Mouse (Mus musculus) embryo, embryonic 10.5 days (tissue): ENCODE results near the gene Glcci1.

Experiments used
- DNase-seq: peaks from one replicate; pipeline ENCODE4 v3.0.0-alpha.2; 2015; ENCODE audit warnings: low spot score

Gene Glcci1

DNA sequence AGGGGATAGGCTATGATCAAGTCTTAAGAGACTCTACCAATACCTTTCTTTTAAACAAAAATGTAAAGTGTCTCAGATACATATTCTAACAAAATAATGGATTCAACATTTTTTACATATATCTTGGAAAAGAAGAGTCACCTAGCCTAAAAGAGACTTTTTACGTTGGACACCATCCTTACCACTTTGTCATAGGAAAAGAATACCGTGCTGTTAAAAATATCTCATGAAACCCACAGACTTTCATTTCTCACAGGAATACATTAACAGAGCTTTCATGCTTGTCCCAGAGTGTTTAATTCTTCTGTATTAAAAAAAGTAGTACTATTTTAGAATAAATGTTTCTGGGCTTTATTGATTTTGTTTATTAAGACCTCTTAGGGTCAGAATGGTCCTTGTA, 41.8 kb downstream of the Glcci1 start:
- DNase-seq: no peak

DNA sequence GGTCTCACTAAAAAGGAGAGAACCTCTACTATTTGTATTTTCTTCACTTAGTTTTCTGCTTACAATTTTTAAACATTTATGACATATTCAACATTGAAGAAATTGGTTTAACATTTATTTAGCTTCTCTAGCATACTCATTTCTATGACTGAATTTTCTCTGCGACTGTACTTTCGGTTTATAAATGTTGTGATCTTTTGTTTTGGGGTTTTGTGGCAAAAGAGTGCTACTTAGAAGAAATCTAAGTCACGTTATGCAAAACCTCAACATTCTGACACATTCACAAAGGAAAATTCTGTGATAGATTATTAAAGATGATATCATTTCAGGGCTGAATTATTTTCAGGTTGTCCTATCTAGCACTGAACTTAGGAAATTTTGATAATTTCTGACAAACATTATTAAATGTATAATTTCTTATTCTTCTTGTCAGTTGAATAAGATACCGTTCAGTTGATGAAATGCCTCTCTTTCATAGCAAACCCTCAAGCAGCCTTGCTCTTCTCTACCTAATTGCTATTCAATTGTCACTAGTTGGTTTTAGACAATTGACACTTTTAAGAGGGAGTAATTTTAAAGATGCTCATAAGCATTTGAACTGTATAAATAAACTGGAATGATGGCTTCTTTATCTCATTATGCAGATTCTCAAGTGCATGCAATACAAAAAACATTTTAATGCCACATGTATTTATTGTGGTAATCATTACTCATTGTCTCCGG, 47.6 kb downstream of the Glcci1 start:
- DNase-seq: no peak

DNA sequence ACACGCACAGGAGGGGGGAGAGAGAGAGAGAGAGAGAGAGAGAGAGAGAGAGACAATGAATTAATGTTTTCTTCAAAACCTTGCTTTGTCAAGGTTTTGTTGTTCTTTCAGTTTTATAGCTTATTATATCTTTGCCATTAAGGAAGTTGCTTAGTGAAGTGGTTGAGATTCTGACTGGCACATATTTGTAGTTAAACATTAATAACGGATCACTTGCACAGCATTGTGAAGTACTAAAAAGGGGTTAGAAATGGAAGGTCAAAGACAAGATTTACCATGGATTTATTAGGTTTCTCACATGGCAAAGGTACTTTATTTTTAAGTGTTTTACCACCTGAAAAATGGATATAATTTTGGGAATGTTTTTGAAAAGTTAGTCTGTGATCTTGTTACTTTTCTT, 51.3 kb downstream of the Glcci1 start:
- no peak for DNase-seq

DNA sequence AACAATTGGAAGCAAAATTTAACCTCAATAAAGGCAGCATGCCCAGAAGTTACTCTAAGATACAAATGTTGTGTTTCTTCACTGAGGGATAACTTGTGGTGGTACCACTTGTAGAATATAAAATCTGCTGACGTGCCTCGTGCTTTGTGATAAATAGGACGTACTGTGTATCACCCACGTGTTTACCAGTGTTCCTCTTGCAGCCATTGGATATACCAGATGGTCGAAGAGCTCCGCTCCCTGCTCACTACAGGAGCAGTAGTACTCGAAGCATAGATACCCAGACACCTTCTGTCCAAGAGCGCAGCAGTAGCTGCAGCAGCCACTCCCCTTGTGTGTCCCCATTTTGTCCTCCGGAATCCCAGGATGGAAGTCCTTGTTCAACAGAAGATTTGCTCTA, 73.0 kb downstream of the Glcci1 start:
- DNase-seq: no peak

DNA sequence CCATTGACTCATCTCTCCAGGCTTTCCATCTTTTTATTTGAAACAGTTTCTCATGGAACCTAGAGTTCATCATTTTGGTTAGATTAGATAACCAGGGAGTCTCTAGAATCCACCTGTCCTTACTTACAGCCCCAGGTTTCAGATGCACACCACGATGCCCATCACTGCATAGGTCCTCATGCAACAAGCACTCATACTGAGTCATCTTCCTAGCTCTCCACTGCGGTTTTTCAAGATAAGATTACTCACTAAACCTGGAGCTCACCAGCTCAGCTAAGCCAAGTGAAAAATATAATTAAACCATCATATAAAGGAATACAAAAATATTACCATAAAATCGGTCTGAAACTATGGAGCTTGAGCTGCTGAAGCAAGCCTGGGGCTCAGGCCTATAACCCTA, 74.5 kb downstream of the Glcci1 start:
- DNase-seq: no peak

DNA sequence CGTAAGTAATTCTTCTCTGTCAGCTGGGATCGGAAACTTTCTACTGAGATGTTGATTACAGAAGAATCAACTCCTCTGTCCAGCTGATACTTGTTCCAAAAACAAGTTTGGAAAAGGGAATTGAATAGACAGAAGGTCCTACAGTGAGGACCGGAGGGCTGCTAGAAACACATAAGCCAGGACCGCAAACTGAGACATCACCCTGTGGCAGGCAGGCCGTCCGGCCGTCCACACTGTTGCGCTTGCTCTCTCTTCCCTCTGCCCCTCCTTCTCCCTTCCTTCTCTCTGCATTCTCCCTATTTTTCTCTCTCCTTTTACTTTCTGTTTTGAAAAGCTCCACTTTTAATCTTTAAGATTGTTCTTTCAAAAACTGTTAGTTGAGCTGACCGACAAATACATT, 82.3 kb downstream of the Glcci1 start:
- no peak for DNase-seq

DNA sequence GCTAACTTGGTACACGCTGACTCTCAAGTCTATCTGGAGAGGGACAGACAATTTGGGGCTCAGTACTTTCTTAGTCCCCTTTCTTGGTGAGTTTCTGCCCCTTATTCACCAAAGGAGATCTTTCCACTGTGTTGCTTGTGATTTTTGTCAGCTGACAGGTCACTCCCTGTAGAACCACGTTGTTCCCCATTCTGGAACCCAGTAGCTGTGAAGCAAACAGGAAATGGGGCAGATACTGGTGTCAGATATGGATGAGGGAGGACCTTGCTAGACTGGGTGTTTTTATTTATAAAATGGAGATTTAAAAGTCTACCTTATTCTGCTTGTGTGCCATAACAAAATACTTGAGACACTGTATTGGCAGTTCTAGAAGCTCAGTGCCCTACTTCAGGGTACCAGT, 108.0 kb downstream of the Glcci1 start:
- no peak for DNase-seq

DNA sequence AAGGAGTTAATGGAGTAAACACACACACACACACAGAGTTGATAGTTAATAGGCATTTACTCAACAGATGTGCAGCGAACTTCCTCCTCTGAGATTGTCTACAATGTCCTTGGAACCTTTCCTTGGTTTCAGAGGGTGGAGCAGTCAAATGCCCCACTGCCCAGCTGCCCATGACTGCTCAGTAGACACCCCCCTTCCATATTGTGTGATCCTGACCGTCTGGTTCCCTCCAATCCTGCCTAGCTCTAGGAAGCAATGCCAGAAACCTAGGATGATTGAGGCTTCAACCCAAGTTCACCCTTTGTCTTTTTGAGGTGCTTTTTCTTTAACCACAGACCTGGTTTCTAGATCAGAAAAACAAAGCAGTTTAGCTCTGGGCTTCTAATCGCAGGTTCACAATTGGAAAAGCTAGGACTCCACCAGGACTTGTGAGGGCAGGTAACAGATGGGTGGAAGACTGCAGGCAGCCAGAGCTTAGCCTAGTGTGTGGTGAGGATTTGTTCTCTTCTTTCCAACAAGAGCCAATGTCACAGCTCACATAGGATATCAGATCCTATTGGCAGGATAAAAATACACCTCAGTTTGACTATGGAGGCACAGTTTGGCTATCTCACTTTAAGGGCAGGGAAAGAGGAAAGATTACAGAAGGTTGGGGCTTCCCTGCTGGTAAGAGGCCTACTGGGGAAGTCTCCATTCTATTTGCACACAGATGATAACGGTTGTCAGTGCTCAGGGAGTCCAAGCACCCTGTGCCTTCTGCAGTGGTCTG, 110.4 kb downstream of the Glcci1 start:
- DNase-seq: no peak

DNA sequence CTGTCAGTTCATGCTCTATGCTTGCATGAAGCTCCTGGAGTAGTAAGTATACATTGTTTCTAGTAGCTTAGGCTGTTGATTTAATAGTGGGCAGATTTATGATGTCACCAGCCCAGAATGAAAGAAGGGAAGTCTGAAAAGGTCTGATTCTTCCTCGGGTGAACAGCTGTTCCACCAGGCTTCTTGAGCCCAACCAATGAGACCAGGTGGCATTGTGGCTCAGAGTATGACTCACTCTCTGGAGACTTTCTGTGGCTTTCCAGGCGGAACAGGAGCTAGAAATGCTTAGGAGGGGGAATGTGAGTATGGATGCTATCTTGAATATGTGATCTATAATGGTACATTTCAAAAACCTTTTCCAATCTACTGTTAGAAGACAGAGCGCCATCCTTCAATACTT, 113.6 kb downstream of the Glcci1 start:
- DNase-seq: no peak

DNA sequence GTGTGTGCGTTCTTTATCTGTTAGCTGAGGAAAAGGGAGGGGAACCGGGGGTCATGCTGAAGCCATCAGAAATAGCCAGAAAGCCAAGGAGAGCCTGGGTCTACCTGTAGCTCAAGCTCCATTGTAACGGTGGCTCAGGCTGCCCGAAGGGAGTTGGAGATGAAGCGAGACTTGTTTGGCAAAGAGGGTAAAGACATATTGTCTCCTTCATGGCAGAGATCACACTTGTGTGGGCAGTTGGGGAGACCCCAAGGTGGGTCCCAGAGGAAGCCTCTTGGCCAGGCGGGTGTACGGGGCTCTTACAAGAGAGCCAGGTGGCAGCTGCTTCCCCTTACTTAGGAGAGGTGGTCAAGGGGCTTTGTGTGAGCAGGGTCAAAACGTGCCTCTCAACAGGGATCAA, 118.8 kb downstream of the Glcci1 start:
- no peak for DNase-seq

DNA sequence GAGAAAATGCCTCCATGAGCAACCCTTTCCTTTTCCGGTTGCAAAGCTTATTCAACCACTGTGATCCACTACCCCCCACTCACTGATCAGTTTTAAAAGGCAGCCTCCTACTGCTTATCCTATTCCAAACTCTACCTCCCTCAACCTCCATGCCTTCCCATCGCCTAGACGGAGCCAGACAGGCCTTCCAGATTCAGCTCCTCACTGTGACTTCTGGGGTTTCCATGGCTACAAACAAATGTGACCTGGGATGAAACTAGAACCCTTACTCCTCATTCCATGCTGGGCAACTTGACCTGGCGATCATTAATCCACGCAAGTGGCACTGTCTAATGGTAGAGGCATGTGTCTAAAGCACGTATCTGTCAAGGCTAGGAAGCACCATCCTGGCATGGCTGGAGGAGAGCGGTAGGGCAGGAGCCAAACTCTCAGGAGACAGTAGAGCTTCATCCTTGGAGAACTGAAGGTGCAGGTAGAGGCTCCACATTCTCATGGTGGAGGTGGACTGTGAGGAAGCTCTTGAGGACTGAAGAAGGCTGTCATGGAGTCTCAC, 119.4 kb downstream of the Glcci1 start:
- DNase-seq: peak; percentile 8

DNA sequence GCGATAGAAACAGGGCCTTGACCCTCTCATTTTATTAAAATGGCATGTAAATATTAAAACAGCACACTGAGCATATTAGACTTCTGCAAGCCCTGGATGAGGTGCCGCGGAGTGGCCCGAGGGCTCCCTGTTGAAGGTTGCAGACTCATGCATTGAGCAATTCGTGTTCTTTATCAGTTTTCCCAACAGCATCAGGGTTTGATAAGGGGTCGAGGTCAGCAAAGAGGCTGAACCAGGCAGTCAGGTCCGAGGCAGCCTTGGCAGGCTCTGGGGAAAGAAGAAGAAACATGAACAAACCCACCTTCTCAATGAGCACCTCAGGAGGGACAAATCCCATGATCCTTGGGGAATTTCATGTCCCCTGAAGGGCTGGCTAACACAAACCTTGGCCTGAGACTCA, 121.1 kb downstream of the Glcci1 start:
- no peak for DNase-seq

DNA sequence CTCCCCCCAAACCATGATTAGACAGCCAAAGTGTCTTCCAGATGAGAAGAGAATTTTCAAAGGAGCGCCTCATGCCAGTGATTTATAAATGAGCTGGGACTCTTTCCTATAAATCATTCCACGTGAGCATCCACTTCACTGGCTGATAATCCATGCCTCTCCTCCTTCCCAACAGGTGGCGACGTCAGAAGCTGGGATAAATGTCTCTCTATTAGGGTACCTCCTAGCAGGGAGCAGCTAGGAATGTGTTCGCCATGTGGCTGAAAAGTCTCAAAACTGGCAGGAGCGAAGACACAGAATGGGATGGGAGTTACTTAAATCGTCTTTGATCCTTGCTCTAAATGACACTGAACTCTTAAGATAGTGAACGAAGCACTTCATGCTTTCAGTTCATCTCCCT, 122.0 kb downstream of the Glcci1 start:
- DNase-seq: peak; percentile 10

DNA sequence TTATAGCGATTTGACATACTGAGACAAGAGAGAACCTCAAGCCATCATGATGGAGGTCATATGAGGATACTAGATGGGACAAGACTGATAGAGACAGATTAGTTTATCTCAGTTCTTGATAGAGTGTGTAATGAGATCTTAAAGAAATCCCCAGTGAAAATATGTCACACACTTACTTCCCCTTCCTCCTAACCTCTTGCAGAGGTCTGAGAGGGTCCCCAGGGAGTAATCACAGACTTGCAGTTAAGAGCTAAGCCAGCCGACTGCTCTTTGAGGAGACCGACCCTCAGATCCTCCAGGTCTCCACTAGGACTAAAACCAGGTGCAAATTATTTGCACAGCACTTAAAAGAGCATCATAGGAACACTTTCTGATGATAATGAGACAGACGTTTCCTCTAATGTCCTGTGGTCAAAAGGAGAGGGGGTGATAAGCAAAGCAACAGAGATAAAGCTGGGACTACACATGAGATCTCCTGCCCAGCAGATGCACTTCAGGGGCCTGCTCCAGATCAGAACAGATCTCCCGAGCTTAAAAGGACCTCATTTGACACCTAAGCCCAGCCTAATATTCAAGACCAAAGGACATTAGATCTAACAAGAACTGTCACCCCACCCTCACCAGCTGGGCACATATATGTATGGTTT, 122.7 kb downstream of the Glcci1 start:
- DNase-seq: no peak

DNA sequence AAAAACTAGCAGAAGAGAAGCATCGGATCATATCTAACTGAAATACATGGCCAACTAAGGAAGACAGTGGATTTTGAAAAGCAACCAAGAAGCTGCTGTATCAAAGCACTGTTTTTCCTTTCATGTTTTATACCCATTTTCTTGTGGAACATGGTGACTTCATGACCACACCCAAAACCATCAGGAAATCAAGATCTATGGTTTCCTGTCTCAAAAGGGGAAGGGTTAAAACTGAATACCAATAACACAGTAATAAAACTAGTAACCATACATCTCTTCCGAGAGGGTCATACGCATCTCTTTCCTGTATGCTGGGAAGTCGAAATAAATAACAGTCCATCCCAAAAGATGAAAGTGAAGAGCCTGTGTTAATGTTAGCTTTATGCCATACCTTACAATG, 123.3 kb downstream of the Glcci1 start:
- no peak for DNase-seq

DNA sequence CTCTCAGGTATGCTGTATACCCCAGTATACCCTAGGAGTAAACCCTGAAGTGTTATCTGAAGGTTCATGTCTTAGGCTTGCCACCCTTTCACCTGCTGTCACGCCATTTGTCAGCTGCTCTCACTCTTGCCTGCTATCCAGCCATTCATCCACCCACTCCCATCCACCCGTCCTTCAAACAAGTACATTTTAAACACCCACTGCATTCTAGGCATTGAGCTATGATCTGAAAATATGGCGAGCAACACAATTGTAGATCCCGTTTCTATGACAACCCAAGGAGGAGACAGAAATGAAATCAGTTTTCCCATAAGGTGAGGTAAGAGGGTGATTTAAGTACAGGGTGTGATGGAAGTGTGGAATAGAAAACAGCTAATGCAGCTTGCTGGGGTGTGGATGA, 128.7 kb downstream of the Glcci1 start:
- DNase-seq: no peak

DNA sequence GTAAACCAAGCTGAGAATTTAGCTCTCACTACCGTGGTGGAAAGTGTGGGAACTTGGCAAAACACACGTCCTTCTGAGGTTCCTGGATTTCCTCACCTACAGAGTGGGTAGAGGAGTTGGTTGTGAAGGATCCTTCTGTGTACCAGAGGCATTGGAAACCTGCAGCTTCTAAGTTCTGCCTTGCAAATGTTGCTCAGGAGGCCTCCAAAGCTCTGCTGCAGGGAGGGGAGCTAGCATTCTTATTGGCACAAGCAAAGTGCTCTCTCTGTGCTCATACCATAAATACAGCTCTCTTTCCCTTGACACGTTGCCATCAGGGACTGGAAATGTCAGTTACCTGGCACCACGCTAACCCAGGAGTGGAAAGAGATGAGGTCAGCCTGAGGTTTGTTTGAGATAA, 129.5 kb downstream of the Glcci1 start:
- DNase-seq: no peak

DNA sequence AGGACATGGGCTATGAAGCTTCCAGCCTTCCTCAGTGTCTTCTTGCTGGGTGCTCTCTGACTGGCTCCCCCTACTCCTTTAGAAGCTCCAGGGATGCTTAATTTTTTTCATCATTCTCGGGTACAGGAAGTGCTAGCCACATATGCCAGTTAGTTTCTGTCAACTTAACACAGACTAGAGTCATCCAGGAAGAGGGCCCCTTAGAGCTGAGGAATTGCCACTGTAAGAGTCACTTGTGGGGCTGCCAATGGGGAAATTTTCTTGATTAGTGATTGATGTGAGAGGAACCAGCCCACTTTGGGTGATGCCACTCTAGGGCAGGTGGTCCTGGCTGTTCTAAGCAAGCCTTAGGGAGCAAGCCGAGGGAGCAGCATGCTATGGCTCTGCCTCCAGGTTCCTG, 130.1 kb downstream of the Glcci1 start:
- DNase-seq: no peak

DNA sequence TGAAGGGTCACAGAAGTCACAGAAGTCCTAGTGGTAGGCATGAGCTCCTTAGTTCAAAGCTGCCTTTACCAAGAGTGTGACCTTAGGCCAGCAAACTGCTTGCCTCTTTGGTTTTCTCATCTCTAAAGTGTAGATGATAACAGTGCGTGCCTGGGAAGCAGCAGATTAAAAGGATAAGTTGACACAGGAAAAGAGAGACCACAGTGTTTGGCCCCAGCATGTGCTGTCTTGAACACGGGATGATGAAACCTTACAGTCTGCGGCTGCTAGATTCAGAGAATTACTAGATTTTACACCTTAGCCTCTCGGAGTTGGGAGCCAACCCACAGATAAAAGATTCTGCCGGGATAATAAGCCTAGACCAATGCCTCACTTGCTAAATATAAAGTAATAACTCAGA, 131.5 kb downstream of the Glcci1 start:
- no peak for DNase-seq

DNA sequence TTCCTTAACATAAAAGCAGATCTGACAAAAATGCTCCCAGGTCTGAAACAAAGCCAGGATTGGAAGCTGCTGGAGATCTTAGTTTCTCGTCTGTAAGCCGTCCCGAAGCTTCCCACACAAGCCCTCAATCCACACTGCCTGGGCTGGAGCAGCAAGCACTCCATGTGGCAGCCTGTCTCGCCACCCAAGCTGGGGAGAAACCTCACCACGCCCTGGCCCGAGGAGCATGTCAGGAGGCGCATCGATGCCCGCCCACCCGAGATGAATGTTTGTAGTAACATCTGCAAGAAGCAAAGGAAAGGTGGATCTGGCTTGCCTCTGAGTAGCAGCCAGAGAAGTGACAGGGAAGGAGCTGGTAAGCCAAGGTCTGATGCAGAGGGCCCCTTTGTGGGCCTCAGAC, 135.3 kb downstream of the Glcci1 start:
- no peak for DNase-seq

DNA sequence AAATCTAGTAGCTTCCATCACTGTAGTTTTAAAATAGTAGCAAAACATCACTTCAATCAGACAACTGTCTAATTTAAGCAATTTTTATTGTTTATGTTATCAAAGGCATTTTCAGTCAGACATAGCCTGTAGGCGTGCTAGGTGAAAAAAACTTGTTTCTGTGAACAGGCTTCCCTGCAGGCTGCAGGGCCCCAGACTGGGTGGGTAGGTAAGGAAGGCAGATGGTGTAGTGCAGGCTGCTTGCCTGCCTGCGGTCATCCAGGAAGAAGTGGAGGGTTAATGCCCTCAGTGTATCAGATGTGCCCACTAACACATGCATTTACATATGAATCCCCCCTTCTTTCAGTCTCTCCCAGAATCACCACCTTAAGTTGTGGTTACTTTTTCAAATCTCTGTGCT, 136.3 kb downstream of the Glcci1 start:
- no peak for DNase-seq
